Mouse (Mus musculus) effector memory CD4-positive, alpha-beta T cell, adult 7 months (primary cell): ENCODE measurements around the gene Ghrhr. TPM values are rescaled to one million over a fixed set of nuclear protein-coding genes. Genes with fewer than 3 reads are reported as not detected.

Source experiments
- polyA plus RNA-seq: library from polyadenylated mRNA; unstranded; fragments of 100-300 nt; shearing (Covaris generic); gene quantifications from one replicate; pipeline ENCODE4 v1.2.1, GENCODE M21; 2017

Gene Ghrhr
- not detected for polyA plus RNA-seq

DNA sequence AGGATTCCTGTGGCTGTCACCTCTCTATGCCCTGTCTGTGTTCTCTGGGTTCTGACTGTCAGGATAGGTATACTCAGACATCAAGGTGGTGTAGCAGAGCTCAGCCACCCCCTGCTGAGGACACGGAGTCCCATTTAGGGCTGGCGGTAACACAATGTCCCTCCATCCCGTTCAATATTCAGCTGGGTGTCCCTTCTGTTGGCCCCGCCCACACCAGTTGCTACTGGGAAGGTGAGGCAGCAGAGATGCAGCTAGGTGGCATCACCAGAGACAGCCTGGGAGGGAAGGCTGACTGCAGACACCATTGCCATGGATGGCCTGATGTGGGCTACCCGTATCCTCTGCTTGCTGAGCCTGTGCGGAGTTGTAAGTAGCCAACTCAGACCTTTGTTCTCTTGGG is at the start of gene Ghrhr:
Ghrhr (plus strand) TSS at position 220 of the 400 bp plus-strand sequence.

DNA sequence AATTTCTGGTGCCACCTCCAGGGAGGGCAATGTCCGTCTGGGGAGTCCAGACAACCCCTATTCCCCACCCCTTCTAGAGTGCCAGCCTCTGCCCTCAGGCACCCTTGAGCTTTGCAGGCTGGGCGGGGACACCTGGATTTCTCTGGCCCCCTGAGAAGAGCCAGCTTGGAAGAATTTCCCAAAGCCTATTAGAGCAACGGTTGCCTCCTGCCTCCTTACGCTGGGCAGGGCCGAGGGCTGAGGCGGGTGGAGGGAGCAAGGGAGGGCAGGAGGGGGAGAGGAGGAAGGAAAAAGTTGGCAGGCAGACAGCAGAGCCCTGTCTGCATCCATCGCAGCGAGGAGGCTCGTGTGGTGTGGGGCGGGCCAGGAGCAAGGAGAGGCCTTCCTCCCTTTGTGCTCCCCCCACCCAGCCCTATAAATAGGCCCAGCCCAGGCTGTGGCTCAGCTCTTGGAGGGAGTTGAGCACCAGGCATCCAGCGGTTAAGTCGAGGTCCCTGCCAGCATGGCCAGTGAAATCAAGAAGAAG is 40.0 kb upstream of the Ghrhr start, which contains the start of gene Aqp1:
Aqp1 (plus strand) TSS at position 444 of the 526 bp plus-strand sequence.

Other genes with a start within 250 kb of the Ghrhr start
- 0.34 TPM for gene Crhr2, start 243.3 kb upstream of the Ghrhr start, polyA plus RNA-seq
- not detected for gene Inmt, start 201.3 kb upstream of the Ghrhr start, polyA plus RNA-seq
- 0.29 TPM for gene Mindy4, start 172.9 kb upstream of the Ghrhr start, polyA plus RNA-seq
- gene Aqp1, start 39.9 kb upstream of the Ghrhr start, polyA plus RNA-seq: not detected
- not detected for gene Adcyap1r1, start 75.7 kb downstream of the Ghrhr start, polyA plus RNA-seq